Mouse (Mus musculus): ENCODE measurements around the gene Adam12. TPM values are rescaled to one million over a fixed set of nuclear protein-coding genes. Genes with fewer than 3 reads are reported as not detected.

The Adam12 gene
- polyA plus RNA-seq, 1 experiment from 2014 or later = 7.0 TPM

- Histone ChIP-seq H3K36me3 (ENCODE audit: control insufficient read depth, insufficient read depth, low read length) (no peaks in the 10 kb centered on the region), H3K4me3 (ENCODE audit: low read length) (no peak overlapping the region), H3K27ac (ENCODE audit: low read depth, low read length) (peak overlapping the region; percentile 24; the same call in 1 of the 2 replicates), H3K9me3 (ENCODE audit: control insufficient read depth, low read length) (no peaks in the 10 kb centered on the region), H3K9ac (ENCODE audit: low read depth, low read length) (no peak overlapping the region), H3K4me2 (replicated peaks; ENCODE audit: low read depth, low read length) (no peak overlapping the region), H3K4me1 (ENCODE audit: control insufficient read depth, insufficient read depth, low read length) (peaks cover 6% of the 10 kb centered on the region; the same call in 1 of the 2 replicates), H3K27me3 (ENCODE audit: control insufficient read depth, insufficient read depth, low read length) (no peaks in the 10 kb centered on the region)
- no peak for ATAC-seq (ENCODE audit: low FRiP score, low TSS enrichment)
- 80% methylated on average over 2 of the region's 2 CpGs for WGBS
Observed at GRCm38 (mm10) chr7:134031256-134031655, 200.7 kb downstream of the Adam12 start.

GRCm38 (mm10) chr7:134028281-134028830, 203.6 kb downstream of the Adam12 start:
- 81% methylated on average over 7 of the region's 7 CpGs for WGBS
- Histone ChIP-seq H3K27me3 (ENCODE audit: control insufficient read depth, insufficient read depth, low read length) (no peaks in the 10 kb centered on the region), H3K4me2 (replicated peaks; ENCODE audit: low read depth, low read length) (no peak overlapping the region), H3K36me3 (ENCODE audit: control insufficient read depth, insufficient read depth, low read length) (no peaks in the 10 kb centered on the region), H3K9me3 (ENCODE audit: control insufficient read depth, low read length) (no peaks in the 10 kb centered on the region), H3K27ac (ENCODE audit: low read depth, low read length) (no peak overlapping the region), H3K9ac (ENCODE audit: low read depth, low read length) (no peak overlapping the region), H3K4me3 (ENCODE audit: low read length) (no peak overlapping the region), H3K4me1 (ENCODE audit: control insufficient read depth, insufficient read depth, low read length) (peaks cover 8% of the 10 kb centered on the region; the same call in 1 of the 2 replicates)
- ATAC-seq (ENCODE audit: low FRiP score, low TSS enrichment) = no peak

GRCm38 (mm10) chr7:134027020-134027415, 204.9 kb downstream of the Adam12 start:
- H3K36me3 ChIP-seq (ENCODE audit: control insufficient read depth, insufficient read depth, low read length) = no peaks in the 10 kb centered on the region
- H3K27me3 ChIP-seq (ENCODE audit: control insufficient read depth, insufficient read depth, low read length) = no peaks in the 10 kb centered on the region
- H3K9ac ChIP-seq (ENCODE audit: low read depth, low read length) = no peak overlapping the region
- no peak for ATAC-seq (ENCODE audit: low FRiP score, low TSS enrichment)
- 83% methylated on average over 5 of the region's 5 CpGs for WGBS
- peaks cover 4% of the 10 kb centered on the region; the same call in 1 of the 2 replicates for H3K4me1 ChIP-seq (ENCODE audit: control insufficient read depth, insufficient read depth, low read length)
- peak overlapping the region; percentile 60; the same call in 1 of the 2 replicates for H3K27ac ChIP-seq (ENCODE audit: low read depth, low read length)
- no peak overlapping the region for H3K4me2 ChIP-seq (replicated peaks; ENCODE audit: low read depth, low read length)
- no peak overlapping the region for H3K4me3 ChIP-seq (ENCODE audit: low read length)
- H3K9me3 ChIP-seq (ENCODE audit: control insufficient read depth, low read length) = no peaks in the 10 kb centered on the region

GRCm38 (mm10) chr7:134026200-134027019, 205.5 kb downstream of the Adam12 start:
- WGBS = 51% methylated on average over 16 of the region's 16 CpGs
- no peak overlapping the region for H3K4me3 ChIP-seq (ENCODE audit: low read length)
- no peak overlapping the region for H3K9ac ChIP-seq (ENCODE audit: low read depth, low read length)
- H3K4me2 ChIP-seq (replicated peaks; ENCODE audit: low read depth, low read length) = no peak overlapping the region
- H3K27ac ChIP-seq (ENCODE audit: low read depth, low read length) = peak overlapping the region; percentile 60; the same call in 1 of the 2 replicates
- H3K4me1 ChIP-seq (ENCODE audit: control insufficient read depth, insufficient read depth, low read length) = peaks cover 4% of the 10 kb centered on the region; the same call in 1 of the 2 replicates
- no peaks in the 10 kb centered on the region for H3K27me3 ChIP-seq (ENCODE audit: control insufficient read depth, insufficient read depth, low read length)
- no peaks in the 10 kb centered on the region for H3K36me3 ChIP-seq (ENCODE audit: control insufficient read depth, insufficient read depth, low read length)
- 0 out of 2 replicates have a peak, but pooled peaks have one; percentile 65 for ATAC-seq (ENCODE audit: low FRiP score, low TSS enrichment)
- H3K9me3 ChIP-seq (ENCODE audit: control insufficient read depth, low read length) = no peaks in the 10 kb centered on the region

- Histone ChIP-seq H3K9ac (ENCODE audit: low read depth, low read length) (no peak overlapping the region), H3K27ac (ENCODE audit: low read depth, low read length) (no peak overlapping the region), H3K9me3 (ENCODE audit: control insufficient read depth, low read length) (no peaks in the 10 kb centered on the region), H3K4me1 (ENCODE audit: control insufficient read depth, insufficient read depth, low read length) (peaks cover 7% of the 10 kb centered on the region; the same call in 1 of the 2 replicates), H3K27me3 (ENCODE audit: control insufficient read depth, insufficient read depth, low read length) (no peaks in the 10 kb centered on the region), H3K4me2 (replicated peaks; ENCODE audit: low read depth, low read length) (no peak overlapping the region), H3K4me3 (ENCODE audit: low read length) (no peak overlapping the region), H3K36me3 (ENCODE audit: control insufficient read depth, insufficient read depth, low read length) (no peaks in the 10 kb centered on the region)
- WGBS = 58% methylated on average over 2 of the region's 2 CpGs
- ATAC-seq (ENCODE audit: low FRiP score, low TSS enrichment) = no peak
Observed at GRCm38 (mm10) chr7:134022157-134022885, 209.6 kb downstream of the Adam12 start.

- H3K9ac ChIP-seq (ENCODE audit: low read depth, low read length) = no peak overlapping the region
- no peaks in the 10 kb centered on the region for H3K9me3 ChIP-seq (ENCODE audit: control insufficient read depth, low read length)
- no peaks in the 10 kb centered on the region for H3K36me3 ChIP-seq (ENCODE audit: control insufficient read depth, insufficient read depth, low read length)
- no peak overlapping the region for H3K4me2 ChIP-seq (replicated peaks; ENCODE audit: low read depth, low read length)
- H3K27ac ChIP-seq (ENCODE audit: low read depth, low read length) = no peak overlapping the region
- H3K4me1 ChIP-seq (ENCODE audit: control insufficient read depth, insufficient read depth, low read length) = 0 out of 2 replicates have a peak, but pooled peaks cover 8% of the 10 kb centered on the region
- no peak for ATAC-seq (ENCODE audit: low FRiP score, low TSS enrichment)
- no peaks in the 10 kb centered on the region for H3K27me3 ChIP-seq (ENCODE audit: control insufficient read depth, insufficient read depth, low read length)
- 60% methylated on average over 4 of the region's 4 CpGs for WGBS
- no peak overlapping the region for H3K4me3 ChIP-seq (ENCODE audit: low read length)
Observed at GRCm38 (mm10) chr7:134015226-134015625, 216.7 kb downstream of the Adam12 start.

GRCm38 (mm10) chr7:134014733-134015132, 217.2 kb downstream of the Adam12 start:
- no peak overlapping the region for H3K4me2 ChIP-seq (replicated peaks; ENCODE audit: low read depth, low read length)

GRCm38 (mm10) chr7:134009157-134009556, 222.8 kb downstream of the Adam12 start:
- no peaks in the 10 kb centered on the region for H3K27me3 ChIP-seq (ENCODE audit: control insufficient read depth, insufficient read depth, low read length)
- H3K27ac ChIP-seq (ENCODE audit: low read depth, low read length) = no peak overlapping the region
- ATAC-seq (ENCODE audit: low FRiP score, low TSS enrichment) = no peak
- H3K9ac ChIP-seq (ENCODE audit: low read depth, low read length) = no peak overlapping the region
- H3K9me3 ChIP-seq (ENCODE audit: control insufficient read depth, low read length) = peaks cover 5% of the 10 kb centered on the region
- WGBS = 64% methylated on average over 5 of the region's 5 CpGs
- H3K4me3 ChIP-seq (ENCODE audit: low read length) = no peak overlapping the region
- no peaks in the 10 kb centered on the region for H3K36me3 ChIP-seq (ENCODE audit: control insufficient read depth, insufficient read depth, low read length)
- no peaks in the 10 kb centered on the region for H3K4me1 ChIP-seq (ENCODE audit: control insufficient read depth, insufficient read depth, low read length)
- H3K4me2 ChIP-seq (replicated peaks; ENCODE audit: low read depth, low read length) = no peak overlapping the region

More at GRCm38 (mm10) chr7:134014733-134015132, 217.2 kb downstream of the Adam12 start:
- Histone ChIP-seq H3K9me3 (ENCODE audit: control insufficient read depth, low read length) (no peaks in the 10 kb centered on the region), H3K9ac (ENCODE audit: low read depth, low read length) (no peak overlapping the region), H3K36me3 (ENCODE audit: control insufficient read depth, insufficient read depth, low read length) (no peaks in the 10 kb centered on the region), H3K27ac (ENCODE audit: low read depth, low read length) (no peak overlapping the region), H3K27me3 (ENCODE audit: control insufficient read depth, insufficient read depth, low read length) (no peaks in the 10 kb centered on the region), H3K4me1 (ENCODE audit: control insufficient read depth, insufficient read depth, low read length) (0 out of 2 replicates have a peak, but pooled peaks cover 8% of the 10 kb centered on the region), H3K4me3 (ENCODE audit: low read length) (no peak overlapping the region)
- 56% methylated on average over 7 of the region's 7 CpGs for WGBS
- no peak for ATAC-seq (ENCODE audit: low FRiP score, low TSS enrichment)
